Mouse (Mus musculus) v-Abl transformed pro-B cells (cell line): ENCODE data around the gene Brinp3.
"Not testable (repeated sequence)": the region's sequence is repeated elsewhere in the genome, so short reads cannot be mapped to it uniquely, and the experiment has no call there.

Source experiments
- in situ Hi-C, 2 experiments: fragments of 400-800 bp; cut with MboI; formaldehyde crosslinking; loops; one replicate each; pipeline ENCODE4 v1.15.1; 2025; ENCODE audit not compliant: unreplicated experiment in 2 of 2

The Brinp3 gene

GRCm38 (mm10) chr1:146494681-146495331 lies at the start of gene Brinp3:
TSS of gene Brinp3 (plus strand) at chr1:146494760.
- in situ Hi-C loops: no loop called here

GRCm38 (mm10) chr1:146494221-146494620 lies 339 bp upstream of the Brinp3 start:
- in situ Hi-C loops: no loop called here

- in situ Hi-C loops: no loop called here
Observed at GRCm38 (mm10) chr1:146495386-146495785, 826 bp downstream of the Brinp3 start.

GRCm38 (mm10) chr1:146497381-146498081 lies 3.0 kb downstream of the Brinp3 start:
- in situ Hi-C loops: no loop called here

- in situ Hi-C loops: no loop called here
Observed at GRCm38 (mm10) chr1:146498085-146498779, 3.7 kb downstream of the Brinp3 start.

- in situ Hi-C loops: no loop called here
Observed at GRCm38 (mm10) chr1:146498780-146499114, 4.2 kb downstream of the Brinp3 start.

- in situ Hi-C loops: no loop called here
Observed at GRCm38 (mm10) chr1:146515377-146515776, 20.8 kb downstream of the Brinp3 start.

GRCm38 (mm10) chr1:146523727-146524573 lies 29.4 kb downstream of the Brinp3 start:
- in situ Hi-C loops: no loop called here

- in situ Hi-C loops: no loop called here
Observed at GRCm38 (mm10) chr1:146528572-146528971, 34.0 kb downstream of the Brinp3 start.

GRCm38 (mm10) chr1:146546847-146547428 lies 52.4 kb downstream of the Brinp3 start:
- in situ Hi-C loops: no loop called here

GRCm38 (mm10) chr1:146556982-146557381 lies 62.4 kb downstream of the Brinp3 start:
- in situ Hi-C loops: no loop called here

- in situ Hi-C loops: no loop called here
Observed at GRCm38 (mm10) chr1:146562144-146562543, 67.6 kb downstream of the Brinp3 start.

- in situ Hi-C loops: no loop called here
Observed at GRCm38 (mm10) chr1:146584181-146584580, 89.6 kb downstream of the Brinp3 start.

- in situ Hi-C loops: no loop called here
Observed at GRCm38 (mm10) chr1:146632895-146633294, 138.3 kb downstream of the Brinp3 start.

GRCm38 (mm10) chr1:146657214-146657613 lies 162.7 kb downstream of the Brinp3 start:
- in situ Hi-C loops: no loop called here

- in situ Hi-C loops: no loop called here
Observed at GRCm38 (mm10) chr1:146700724-146701123, 206.2 kb downstream of the Brinp3 start.

- in situ Hi-C loops: no loop called here
Observed at GRCm38 (mm10) chr1:146719556-146719955, 225.0 kb downstream of the Brinp3 start.

GRCm38 (mm10) chr1:146724784-146725513 lies 230.4 kb downstream of the Brinp3 start:
- in situ Hi-C loops: not testable (repeated sequence)

- in situ Hi-C loops: no loop called here
Observed at GRCm38 (mm10) chr1:146751066-146751465, 256.5 kb downstream of the Brinp3 start.

GRCm38 (mm10) chr1:146783259-146783658 lies 288.7 kb downstream of the Brinp3 start:
- in situ Hi-C loops: no loop called here
